Mouse (Mus musculus): ENCODE results near the gene Cngb1. TPM values are rescaled to one million over a fixed set of nuclear protein-coding genes. Genes with fewer than 3 reads are reported as not detected.
A peak's percentile ranks its signal among the peaks of the same experiment; 100 is the strongest.

The Cngb1 gene
- polyA plus RNA-seq, 1 experiment from 2014 or later: 0.28 TPM

DNA sequence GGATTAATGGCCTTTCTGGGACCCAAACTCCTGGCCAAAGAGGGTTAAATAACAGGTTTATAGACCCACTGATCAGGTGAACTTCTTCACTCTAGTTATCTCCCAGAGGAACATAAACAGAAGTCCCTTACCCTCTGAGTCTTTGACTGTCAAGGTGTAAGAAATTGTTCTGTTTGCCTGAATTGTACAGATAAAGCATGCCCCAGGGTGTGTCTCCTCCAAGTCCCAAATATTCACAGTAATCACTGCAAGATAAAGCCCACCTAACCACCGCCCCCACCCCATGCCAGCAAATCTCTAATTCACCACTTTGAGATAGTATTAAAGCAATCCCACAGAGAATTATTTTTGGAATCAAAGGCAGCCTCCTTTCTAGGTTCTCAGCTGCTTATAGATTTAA is 24.0 kb upstream of the Cngb1 start:
- Histone ChIP-seq H3K4me2 (ENCODE audit: low read depth, low read length) (peak overlapping the region; percentile 91), H3K27me3 (ENCODE audit: control insufficient read depth, insufficient read depth, low read length) (no peaks in the 10 kb centered on the region), H3K4me3 (replicated peaks; ENCODE audit: low read length) (peak overlapping the region; percentile 75), H3K27ac (ENCODE audit: low read length) (no peak overlapping the region), H3K9ac (ENCODE audit: low read length) (peak overlapping the region; percentile 94), H3K36me3 (ENCODE audit: control insufficient read depth, insufficient read depth, low read length) (peaks cover 29% of the 10 kb centered on the region), H3K4me1 (ENCODE audit: control insufficient read depth, insufficient read depth, low read length) (peaks cover 12% of the 10 kb centered on the region), H3K9me3 (replicated peaks; ENCODE audit: control insufficient read depth, low read length) (no peaks in the 10 kb centered on the region)
- 45% methylated on average over 1 of the region's 1 CpGs for whole genome bisulfite sequencing
- no peak for ATAC-seq (ENCODE audit: insufficient read depth, low FRiP score)

DNA sequence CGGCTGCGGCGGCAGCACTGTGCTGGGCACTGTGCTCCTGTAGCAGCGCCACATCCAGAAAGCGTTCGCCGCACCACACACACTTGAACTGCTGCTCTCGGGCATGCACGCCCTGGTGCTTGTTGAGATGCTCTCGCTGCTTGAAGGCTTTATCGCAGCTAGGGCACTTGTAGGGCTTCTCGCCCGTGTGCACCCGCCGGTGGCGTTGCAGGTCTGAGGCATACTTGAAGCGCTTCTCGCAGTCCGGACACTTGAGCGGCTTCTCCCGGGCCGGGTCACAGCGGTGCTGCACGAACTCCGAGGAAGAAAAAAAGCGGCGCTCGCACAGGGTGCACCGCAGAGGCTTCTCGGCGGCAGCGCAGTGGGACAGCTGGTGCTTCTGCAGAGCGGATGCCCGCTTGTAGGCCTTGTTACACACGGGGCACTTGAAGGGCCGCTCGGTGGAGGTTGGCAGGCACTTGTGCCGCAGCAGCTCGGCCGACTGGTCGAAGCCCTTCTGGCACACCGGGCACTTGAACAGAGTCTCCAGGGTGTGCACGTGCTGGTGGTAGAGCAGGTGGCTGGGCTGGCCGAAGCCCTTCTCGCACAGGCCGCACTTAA is 21.6 kb upstream of the Cngb1 start:
- Histone ChIP-seq H3K4me1 (ENCODE audit: control insufficient read depth, insufficient read depth, low read length) (peaks cover 12% of the 10 kb centered on the region), H3K9ac (ENCODE audit: low read length) (no peak overlapping the region), H3K27me3 (ENCODE audit: control insufficient read depth, insufficient read depth, low read length) (no peaks in the 10 kb centered on the region), H3K36me3 (ENCODE audit: control insufficient read depth, insufficient read depth, low read length) (peaks cover 20% of the 10 kb centered on the region), H3K27ac (ENCODE audit: low read length) (no peak overlapping the region), H3K9me3 (replicated peaks; ENCODE audit: control insufficient read depth, low read length) (no peaks in the 10 kb centered on the region), H3K4me2 (ENCODE audit: low read depth, low read length) (no peak overlapping the region), H3K4me3 (replicated peaks; ENCODE audit: low read length) (no peak overlapping the region)
- no peak for ATAC-seq (ENCODE audit: insufficient read depth, low FRiP score)
- WGBS: 91% methylated on average over 46 of the region's 46 CpGs

DNA sequence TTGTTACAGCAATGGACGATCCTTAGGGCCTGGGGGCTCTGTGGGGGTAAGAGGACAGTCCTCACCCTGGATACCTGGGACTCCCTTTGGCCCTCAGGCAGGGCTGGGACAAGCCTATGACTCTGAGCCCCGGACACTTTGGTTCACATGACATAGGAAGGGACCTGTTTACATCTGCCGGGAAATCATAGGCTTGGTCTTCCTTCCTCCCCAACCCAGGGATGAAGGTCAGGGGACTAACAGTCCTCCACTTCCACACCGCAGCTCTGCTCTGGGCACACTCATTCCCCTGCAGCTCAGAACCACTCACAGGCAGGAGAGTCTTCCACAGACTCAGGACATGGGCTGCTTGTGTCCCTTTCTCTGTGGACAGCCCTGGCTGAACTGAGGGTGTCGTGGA is 20.4 kb upstream of the Cngb1 start:
- Histone ChIP-seq H3K27me3 (ENCODE audit: control insufficient read depth, insufficient read depth, low read length) (no peaks in the 10 kb centered on the region), H3K36me3 (ENCODE audit: control insufficient read depth, insufficient read depth, low read length) (peaks cover 20% of the 10 kb centered on the region), H3K9ac (ENCODE audit: low read length) (no peak overlapping the region), H3K4me2 (ENCODE audit: low read depth, low read length) (no peak overlapping the region), H3K4me1 (ENCODE audit: control insufficient read depth, insufficient read depth, low read length) (peaks cover 12% of the 10 kb centered on the region), H3K9me3 (replicated peaks; ENCODE audit: control insufficient read depth, low read length) (no peaks in the 10 kb centered on the region), H3K4me3 (replicated peaks; ENCODE audit: low read length) (no peak overlapping the region), H3K27ac (ENCODE audit: low read length) (no peak overlapping the region)
- ATAC-seq (ENCODE audit: insufficient read depth, low FRiP score): no peak
- WGBS: 84% methylated on average over 5 of the region's 5 CpGs

DNA sequence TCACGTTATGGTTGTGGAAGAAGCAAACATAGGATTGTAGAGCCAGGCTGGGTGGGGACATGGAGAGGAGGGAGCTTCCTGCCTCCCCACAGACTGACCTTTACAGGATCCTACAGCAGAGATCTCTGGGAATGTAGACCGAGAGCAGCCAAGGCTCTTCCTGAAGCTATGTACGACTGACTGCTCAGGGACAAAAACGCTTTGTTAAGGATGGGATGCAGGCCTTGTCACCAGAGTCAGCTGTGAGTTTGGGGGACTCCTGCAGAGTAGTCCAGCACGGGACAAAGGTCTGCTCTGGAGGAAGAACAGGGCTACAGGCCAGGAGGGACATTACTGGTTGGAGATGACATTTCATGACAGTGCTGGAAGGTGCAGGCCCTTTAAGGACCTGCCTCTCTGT is 18.3 kb upstream of the Cngb1 start:
- no peak overlapping the region for H3K9ac ChIP-seq (ENCODE audit: low read length)
- 66% methylated on average over 5 of the region's 5 CpGs for WGBS
- peaks cover 20% of the 10 kb centered on the region for H3K36me3 ChIP-seq (ENCODE audit: control insufficient read depth, insufficient read depth, low read length)
- no peak overlapping the region for H3K4me2 ChIP-seq (ENCODE audit: low read depth, low read length)
- ATAC-seq (ENCODE audit: insufficient read depth, low FRiP score): no peak
- H3K9me3 ChIP-seq (replicated peaks; ENCODE audit: control insufficient read depth, low read length): no peaks in the 10 kb centered on the region
- H3K4me1 ChIP-seq (ENCODE audit: control insufficient read depth, insufficient read depth, low read length): peaks cover 10% of the 10 kb centered on the region; the same call in 1 of the 2 replicates
- H3K27me3 ChIP-seq (ENCODE audit: control insufficient read depth, insufficient read depth, low read length): no peaks in the 10 kb centered on the region
- H3K27ac ChIP-seq (ENCODE audit: low read length): no peak overlapping the region
- H3K4me3 ChIP-seq (replicated peaks; ENCODE audit: low read length): no peak overlapping the region

DNA sequence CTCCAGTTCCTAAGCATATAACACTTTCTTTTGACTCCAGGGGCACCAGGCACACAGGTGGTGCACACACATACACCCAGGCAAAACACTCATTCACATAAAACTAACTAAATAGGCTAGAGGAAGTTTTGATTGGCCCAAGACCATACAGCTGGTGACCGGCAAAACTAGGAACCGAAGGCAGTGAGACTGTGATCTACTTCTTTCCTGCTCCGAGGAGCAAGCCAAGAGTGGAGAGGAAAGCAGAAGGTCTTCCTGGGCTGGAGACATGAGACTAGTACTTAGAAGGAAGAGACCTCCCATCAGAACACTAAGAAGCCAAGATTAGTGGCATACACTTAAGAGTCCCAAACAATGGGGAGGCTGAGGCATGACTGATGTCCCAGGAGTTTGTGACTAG is 16.8 kb upstream of the Cngb1 start:
- Histone ChIP-seq H3K36me3 (ENCODE audit: control insufficient read depth, insufficient read depth, low read length) (peaks cover 7% of the 10 kb centered on the region), H3K27ac (ENCODE audit: low read length) (no peak overlapping the region), H3K9ac (ENCODE audit: low read length) (no peak overlapping the region), H3K4me3 (replicated peaks; ENCODE audit: low read length) (no peak overlapping the region), H3K4me1 (ENCODE audit: control insufficient read depth, insufficient read depth, low read length) (peaks cover 10% of the 10 kb centered on the region; the same call in 1 of the 2 replicates), H3K9me3 (replicated peaks; ENCODE audit: control insufficient read depth, low read length) (no peaks in the 10 kb centered on the region), H3K27me3 (ENCODE audit: control insufficient read depth, insufficient read depth, low read length) (no peaks in the 10 kb centered on the region), H3K4me2 (ENCODE audit: low read depth, low read length) (no peak overlapping the region)
- no peak for ATAC-seq (ENCODE audit: insufficient read depth, low FRiP score)
- 82% methylated on average over 3 of the region's 3 CpGs for WGBS

DNA sequence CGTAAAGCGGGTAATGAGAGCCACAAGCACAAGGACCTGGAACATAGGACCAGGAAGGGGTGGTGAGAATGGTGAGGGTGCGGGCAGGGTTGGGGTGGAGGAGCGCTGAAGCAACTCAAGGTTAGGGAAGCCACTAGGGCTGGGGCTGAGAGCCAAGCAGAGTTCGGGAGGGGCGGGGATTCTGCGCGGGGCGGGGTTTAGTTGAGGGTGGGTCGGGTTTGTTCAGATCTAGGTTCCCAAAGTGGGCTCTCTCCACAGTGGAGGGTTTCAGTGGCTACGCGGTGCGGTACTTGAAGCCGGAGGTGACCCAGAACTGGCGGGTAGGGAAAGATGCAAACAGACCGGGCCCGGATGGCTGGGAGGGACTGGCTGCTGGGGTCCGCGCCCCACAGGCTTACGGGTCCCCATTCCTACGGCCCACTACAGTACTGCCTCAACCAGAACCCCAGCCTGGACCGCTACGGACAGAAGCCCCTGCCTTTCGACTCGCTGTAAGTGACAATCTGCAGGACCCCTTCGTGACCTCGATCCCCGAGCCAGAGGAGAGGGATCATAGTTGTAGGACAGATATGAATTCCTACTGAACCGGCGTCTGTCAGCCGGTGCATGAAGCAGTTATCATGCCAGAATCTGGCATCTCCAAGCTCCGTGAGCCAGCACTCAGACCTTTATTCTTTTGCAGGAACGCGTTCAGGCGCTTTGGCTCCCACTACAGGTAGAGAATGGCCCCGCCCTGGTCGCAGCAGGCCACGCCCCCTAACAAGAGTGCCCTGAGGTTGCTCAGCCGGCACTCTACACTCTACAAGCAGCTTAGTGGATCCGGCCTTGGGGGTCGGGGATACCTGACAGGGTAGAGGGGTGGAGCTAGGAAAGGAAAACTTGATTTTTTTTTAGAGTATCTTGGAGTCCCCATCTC is 14.1 kb upstream of the Cngb1 start:
- Histone ChIP-seq H3K9me3 (replicated peaks; ENCODE audit: control insufficient read depth, low read length) (no peaks in the 10 kb centered on the region), H3K4me1 (ENCODE audit: control insufficient read depth, insufficient read depth, low read length) (peaks cover 10% of the 10 kb centered on the region; the same call in 1 of the 2 replicates), H3K27ac (ENCODE audit: low read length) (no peak overlapping the region), H3K9ac (ENCODE audit: low read length) (peak overlapping the region; percentile 64), H3K4me2 (ENCODE audit: low read depth, low read length) (peak overlapping the region; percentile 98), H3K36me3 (ENCODE audit: control insufficient read depth, insufficient read depth, low read length) (no peaks in the 10 kb centered on the region; the same call in 1 of the 2 replicates), H3K4me3 (replicated peaks; ENCODE audit: low read length) (peak overlapping the region; percentile 51), H3K27me3 (ENCODE audit: control insufficient read depth, insufficient read depth, low read length) (no peaks in the 10 kb centered on the region)
- peak; percentile 82 for ATAC-seq (ENCODE audit: insufficient read depth, low FRiP score)
- WGBS: 2% methylated on average over 41 of the region's 41 CpGs

DNA sequence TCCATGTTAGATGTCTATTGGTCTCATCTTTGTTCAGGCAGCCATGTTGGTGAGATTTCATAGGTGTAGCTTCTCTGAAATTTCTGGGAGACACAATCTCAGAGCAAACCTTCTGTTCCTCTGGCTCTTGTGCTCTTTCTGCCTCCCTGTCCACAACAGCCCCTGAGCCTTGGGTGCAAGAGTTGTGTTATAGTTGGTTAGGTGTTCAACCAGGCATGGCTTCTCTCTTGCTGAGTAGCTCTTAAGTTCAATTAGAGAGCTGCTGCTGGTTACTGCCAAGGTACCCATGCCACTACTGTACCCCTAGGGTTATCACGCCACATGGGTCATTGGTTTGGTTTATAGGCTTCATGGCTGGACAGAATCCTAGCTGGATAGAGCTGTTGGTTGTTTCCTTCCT is 9.0 kb upstream of the Cngb1 start:
- Histone ChIP-seq H3K4me1 (ENCODE audit: control insufficient read depth, insufficient read depth, low read length) (peaks cover 4% of the 10 kb centered on the region; the same call in 1 of the 2 replicates), H3K27ac (ENCODE audit: low read length) (no peak overlapping the region), H3K9ac (ENCODE audit: low read length) (no peak overlapping the region), H3K4me2 (ENCODE audit: low read depth, low read length) (no peak overlapping the region), H3K4me3 (replicated peaks; ENCODE audit: low read length) (no peak overlapping the region), H3K27me3 (ENCODE audit: control insufficient read depth, insufficient read depth, low read length) (no peaks in the 10 kb centered on the region), H3K9me3 (replicated peaks; ENCODE audit: control insufficient read depth, low read length) (no peaks in the 10 kb centered on the region), H3K36me3 (ENCODE audit: control insufficient read depth, insufficient read depth, low read length) (no peaks in the 10 kb centered on the region)
- no peak for ATAC-seq (ENCODE audit: insufficient read depth, low FRiP score)
- 96% methylated on average over 1 of the region's 1 CpGs for WGBS

DNA sequence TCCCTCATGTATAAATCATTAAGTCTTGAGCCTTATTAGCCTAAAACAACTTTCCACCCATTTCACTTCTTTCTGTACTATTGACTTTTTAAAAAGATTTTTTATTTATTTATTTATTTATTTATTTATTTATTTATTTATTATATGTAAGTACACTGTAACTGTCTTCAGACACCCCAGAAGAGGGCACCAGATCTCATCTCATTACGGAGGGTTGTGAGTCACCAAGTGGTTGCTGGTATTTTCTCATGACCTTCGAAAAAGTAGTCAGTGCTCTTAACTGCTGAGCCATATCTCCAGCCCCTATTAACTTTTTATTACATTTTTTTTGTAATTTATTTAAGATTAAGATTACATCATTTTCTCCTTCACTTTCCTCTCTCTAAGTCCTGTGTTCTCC is 8.3 kb upstream of the Cngb1 start:
- WGBS: 81% methylated on average over 2 of the region's 2 CpGs
- no peaks in the 10 kb centered on the region for H3K27me3 ChIP-seq (ENCODE audit: control insufficient read depth, insufficient read depth, low read length)
- no peaks in the 10 kb centered on the region for H3K36me3 ChIP-seq (ENCODE audit: control insufficient read depth, insufficient read depth, low read length)
- H3K4me3 ChIP-seq (replicated peaks; ENCODE audit: low read length): no peak overlapping the region
- no peak for ATAC-seq (ENCODE audit: insufficient read depth, low FRiP score)
- no peak overlapping the region for H3K4me2 ChIP-seq (ENCODE audit: low read depth, low read length)
- no peak overlapping the region for H3K27ac ChIP-seq (ENCODE audit: low read length)
- H3K9ac ChIP-seq (ENCODE audit: low read length): no peak overlapping the region
- H3K9me3 ChIP-seq (replicated peaks; ENCODE audit: control insufficient read depth, low read length): no peaks in the 10 kb centered on the region
- no peaks in the 10 kb centered on the region for H3K4me1 ChIP-seq (ENCODE audit: control insufficient read depth, insufficient read depth, low read length)

DNA sequence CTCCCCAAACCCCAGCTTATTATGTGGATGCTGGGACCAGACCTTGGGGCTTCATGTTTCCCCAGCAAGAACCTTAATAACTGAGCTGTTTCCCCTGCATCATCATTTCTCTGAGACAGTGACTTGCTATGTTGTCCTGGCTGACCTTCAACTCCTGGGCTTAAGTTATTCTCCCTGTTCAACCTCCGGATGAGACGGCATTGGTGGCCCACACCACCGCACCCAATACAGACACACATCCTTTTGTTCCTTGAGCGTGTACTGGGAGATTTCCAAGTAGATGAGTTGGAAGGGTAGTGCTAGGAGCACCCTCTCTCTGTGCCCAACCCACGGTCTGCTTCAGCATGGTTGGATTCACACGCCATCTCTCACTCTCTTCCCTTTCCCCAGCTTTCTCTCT is 7.5 kb upstream of the Cngb1 start:
- no peak overlapping the region for H3K4me3 ChIP-seq (replicated peaks; ENCODE audit: low read length)
- H3K27ac ChIP-seq (ENCODE audit: low read length): no peak overlapping the region
- H3K9me3 ChIP-seq (replicated peaks; ENCODE audit: control insufficient read depth, low read length): no peaks in the 10 kb centered on the region
- no peak overlapping the region for H3K4me2 ChIP-seq (ENCODE audit: low read depth, low read length)
- no peak for ATAC-seq (ENCODE audit: insufficient read depth, low FRiP score)
- WGBS: 86% methylated on average over 6 of the region's 6 CpGs
- no peaks in the 10 kb centered on the region for H3K36me3 ChIP-seq (ENCODE audit: control insufficient read depth, insufficient read depth, low read length)
- no peaks in the 10 kb centered on the region for H3K27me3 ChIP-seq (ENCODE audit: control insufficient read depth, insufficient read depth, low read length)
- no peak overlapping the region for H3K9ac ChIP-seq (ENCODE audit: low read length)
- no peaks in the 10 kb centered on the region for H3K4me1 ChIP-seq (ENCODE audit: control insufficient read depth, insufficient read depth, low read length)

Data from stomach, embryonic 16.5 days (tissue).